Mouse (Mus musculus) cortical plate, adult 2 months (tissue): ENCODE data around the gene Caly. TPM values are rescaled to one million over a fixed set of nuclear protein-coding genes. Genes with fewer than 3 reads are reported as not detected.

ENCODE experiments used
- H3K27ac ChIP-seq: fragments of 200-500 bp; 2 replicates; pipeline ENCODE4 v1.5.1; 2012; ENCODE audit warnings: low read length, control low read depth, inconsistent platforms; ENCODE audit not compliant: insufficient read depth
- H3K4me1 ChIP-seq: fragments of 200-500 bp; 2 replicates; pipeline ENCODE4 v1.6.1; 2011; ENCODE audit warnings: low read length; ENCODE audit not compliant: control insufficient read depth, insufficient read depth
- H3K4me3 ChIP-seq: fragments of 200-500 bp; 2 replicates; pipeline ENCODE4 v1.5.1; 2011; ENCODE audit warnings: mild to moderate bottlenecking, low read length, control low read depth; ENCODE audit not compliant: insufficient read depth
- CTCF ChIP-seq: fragments of 200-500 bp; IDR thresholded peaks from 2 replicates; pipeline ENCODE4 v1.5.1; 2011; ENCODE audit warnings: mild to moderate bottlenecking, control low read depth, low read length; ENCODE audit not compliant: insufficient read depth; ENCODE audit errors: extremely low read depth
- POLR2A ChIP-seq: fragments of 200-500 bp; IDR thresholded peaks from 2 replicates; pipeline ENCODE4 v1.6.1; 2011; ENCODE audit warnings: mild to moderate bottlenecking, low read length, control low read depth; ENCODE audit not compliant: insufficient read depth; ENCODE audit errors: extremely low read depth
- polyA plus RNA-seq: library from polyadenylated mRNA; depleted of rRNA; stranded (reverse); fragments of >200 nt; gene quantifications from 2 replicates; pipeline ENCODE4 v1.2.3, GENCODE M21; 2012

Caly gene
- polyA plus RNA-seq, 1 experiment: 393 TPM

DNA sequence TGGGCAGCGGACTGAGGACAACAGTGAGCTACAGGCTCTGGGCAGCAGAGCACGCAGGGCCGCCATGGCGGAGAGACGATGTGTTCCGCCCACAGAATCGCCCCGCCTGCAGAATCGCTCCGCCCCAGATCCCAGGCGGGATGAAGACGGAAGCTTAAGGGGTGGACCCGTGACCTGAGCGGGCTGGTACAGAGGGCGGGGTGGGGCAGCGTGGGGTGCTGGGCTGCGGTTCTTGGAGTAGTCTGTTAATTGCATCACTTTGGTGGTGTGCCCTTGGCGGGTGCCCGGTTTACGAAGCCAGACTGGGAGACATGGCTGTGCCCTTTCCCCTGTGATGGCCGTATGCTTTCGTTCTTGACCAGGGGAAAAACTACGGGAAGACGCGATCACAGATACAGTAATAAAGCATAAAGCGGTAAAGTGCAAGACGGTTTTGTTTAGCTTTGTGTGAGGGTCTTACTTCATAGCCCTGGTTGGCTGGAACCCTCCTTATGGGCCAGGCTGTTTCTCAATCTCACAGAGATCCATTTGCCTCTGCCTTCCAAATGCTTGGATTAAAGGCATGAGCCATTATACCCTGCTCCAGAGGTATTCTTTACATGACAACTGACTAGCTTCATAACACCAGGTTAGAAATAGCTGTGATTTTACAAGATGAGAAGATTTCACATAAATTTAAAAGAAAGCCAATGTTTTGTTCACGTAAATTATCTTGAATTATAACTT, 34.1 kb upstream of the Caly start, which contains the start of gene Echs1:
Echs1 (minus strand) TSS at position 148 of the 726 bp plus-strand sequence.
- TF ChIP-seq POLR2A (peak; percentile 77; the same call in 1 of the 2 replicates), CTCF (no peak)
- Histone ChIP-seq H3K4me1 (no peaks in the 10 kb centered on the region), H3K4me3 (peak within 1 kb of the TSS; percentile 76), H3K27ac (peak within 1 kb of the TSS; percentile 78)

DNA sequence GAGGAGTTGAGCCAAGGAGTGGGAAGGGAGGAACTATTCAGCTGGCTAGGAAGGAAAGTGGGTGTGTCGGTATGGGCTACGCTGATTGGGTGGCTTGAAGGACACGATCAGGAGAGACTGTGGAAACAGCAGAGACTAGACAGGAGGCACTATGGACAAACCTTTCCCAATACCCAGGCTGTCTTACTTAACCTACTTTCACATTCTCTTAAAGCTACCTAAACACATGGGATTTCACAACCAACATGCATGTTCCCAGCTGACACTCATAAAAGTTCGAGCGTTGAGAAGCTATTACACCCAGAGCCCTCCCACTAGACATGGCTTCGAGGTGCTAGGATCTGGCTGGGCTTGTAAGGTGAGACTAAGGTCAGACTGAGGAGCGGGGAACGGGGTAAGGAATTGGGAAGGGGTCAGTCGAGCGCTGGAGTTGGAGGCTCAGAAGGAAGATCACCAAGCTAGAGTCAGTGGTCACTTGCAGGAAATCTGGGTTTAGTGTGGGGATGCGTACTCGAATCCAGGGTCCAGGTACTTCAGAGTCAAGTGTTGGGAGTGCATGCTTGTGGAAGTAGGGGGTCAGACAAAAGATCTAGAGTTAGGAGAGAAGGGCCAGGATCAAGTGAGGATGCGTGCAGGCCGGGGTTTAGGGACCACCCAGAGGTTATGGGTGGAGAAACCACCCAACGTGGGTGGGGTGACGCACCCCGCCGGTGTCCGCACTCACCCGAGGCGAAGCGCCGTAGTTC, 33.4 kb upstream of the Caly start, which contains the start of gene Paox:
Paox (plus strand) TSS at position 217 of the 746 bp plus-strand sequence.
- Histone ChIP-seq H3K4me1 (no peaks in the 10 kb centered on the region), H3K4me3 (peak within 1 kb of the TSS; percentile 76), H3K27ac (peak within 1 kb of the TSS; percentile 78)
- TF ChIP-seq CTCF: no peak
- TF ChIP-seq POLR2A: peak; percentile 52; the same call in 1 of the 2 replicates

DNA sequence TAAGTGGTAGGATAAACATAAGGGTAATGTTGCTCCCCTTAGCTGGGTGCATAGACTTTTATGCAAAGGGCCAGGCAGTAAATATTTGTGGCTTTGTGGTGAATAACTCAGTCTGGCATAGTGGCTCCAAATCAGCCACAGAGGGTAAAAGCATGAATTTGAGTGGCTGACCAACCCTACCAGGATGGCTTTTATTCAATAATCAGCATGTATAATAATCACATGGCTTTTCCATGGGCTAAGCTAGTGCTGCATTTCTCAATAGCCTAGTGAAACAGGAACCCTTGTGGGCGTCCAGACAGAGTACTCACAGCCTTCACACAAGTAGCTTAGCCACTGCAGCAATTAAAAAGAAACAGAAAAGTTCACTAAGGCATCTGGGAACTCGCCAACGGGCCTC, 29.6 kb upstream of the Caly start:
- Histone ChIP-seq H3K4me1 (no peaks in the 10 kb centered on the region), H3K4me3 (no peak overlapping the region), H3K27ac (no peak overlapping the region)
- no peak for TF ChIP-seq POLR2A
- TF ChIP-seq CTCF: no peak

GRCm38 (mm10) chr7:140104009-140104408, 21.7 kb upstream of the Caly start:
- TF ChIP-seq POLR2A (no peak), CTCF (no peak)
- no peak overlapping the region for H3K4me3 ChIP-seq
- 0 out of 2 replicates have a peak, but pooled peaks cover 1% of the 10 kb centered on the region for H3K4me1 ChIP-seq
- no peak overlapping the region for H3K27ac ChIP-seq

GRCm38 (mm10) chr7:140101993-140102860, 19.9 kb upstream of the Caly start, which contains the start of gene Fuom:
Gene Fuom, minus strand, starts transcription at chr7:140102441.
- peak within 1 kb of the TSS; percentile 23 for H3K27ac ChIP-seq
- peak within 1 kb of the TSS; percentile 54 for H3K4me3 ChIP-seq
- H3K4me1 ChIP-seq: 0 out of 2 replicates have a peak, but pooled peaks cover 1% of the 10 kb centered on the region
- TF ChIP-seq CTCF: no peak
- TF ChIP-seq POLR2A: peak; percentile 80

GRCm38 (mm10) chr7:140101498-140101897, 19.1 kb upstream of the Caly start:
- no peak overlapping the region for H3K27ac ChIP-seq
- H3K4me1 ChIP-seq: 0 out of 2 replicates have a peak, but pooled peaks cover 1% of the 10 kb centered on the region
- TF ChIP-seq CTCF (no peak), POLR2A (no peak)
- H3K4me3 ChIP-seq: peak overlapping the region; percentile 54

GRCm38 (mm10) chr7:140098466-140098865, 16.1 kb upstream of the Caly start:
- no peak overlapping the region for H3K4me3 ChIP-seq
- no peak for TF ChIP-seq CTCF
- TF ChIP-seq POLR2A: no peak
- 0 out of 2 replicates have a peak, but pooled peaks cover 1% of the 10 kb centered on the region for H3K4me1 ChIP-seq
- no peak overlapping the region for H3K27ac ChIP-seq

GRCm38 (mm10) chr7:140096055-140096454, 13.7 kb upstream of the Caly start:
- Histone ChIP-seq H3K4me3 (no peak overlapping the region), H3K27ac (no peak overlapping the region), H3K4me1 (no peaks in the 10 kb centered on the region)
- TF ChIP-seq CTCF (no peak), POLR2A (no peak)

DNA sequence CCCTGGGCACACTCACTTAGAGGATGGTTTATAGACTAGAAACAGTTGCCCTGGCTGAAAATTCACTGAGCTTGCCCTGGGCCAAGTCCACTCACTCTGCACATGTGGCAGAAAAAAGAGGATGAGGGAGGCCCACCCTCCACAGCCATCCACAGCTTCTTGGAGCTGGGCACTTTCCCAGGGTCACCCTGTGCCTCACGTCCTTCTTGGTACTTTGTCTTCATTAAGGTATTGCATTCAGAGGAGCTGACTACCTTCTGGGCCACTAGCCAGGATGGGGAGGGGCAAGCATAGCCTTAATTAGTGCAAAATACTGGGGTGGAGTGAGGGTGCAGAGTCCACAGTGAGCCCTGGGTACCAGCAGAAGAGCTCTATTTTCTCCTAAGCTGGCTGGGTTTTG, 13.2 kb upstream of the Caly start:
- Histone ChIP-seq H3K27ac (no peak overlapping the region), H3K4me3 (no peak overlapping the region), H3K4me1 (no peaks in the 10 kb centered on the region)
- no peak for TF ChIP-seq POLR2A
- no peak for TF ChIP-seq CTCF
